Mouse (Mus musculus): ENCODE data around the gene Birc6. TPM values are rescaled to one million over a fixed set of nuclear protein-coding genes. Genes with fewer than 3 reads are reported as not detected.

The Birc6 gene
- 111 and 116 TPM in 2 replicates for polyA plus RNA-seq (2014; fragmentation: Nextera tagmentation; extraction: Ambion mirVana)

DNA sequence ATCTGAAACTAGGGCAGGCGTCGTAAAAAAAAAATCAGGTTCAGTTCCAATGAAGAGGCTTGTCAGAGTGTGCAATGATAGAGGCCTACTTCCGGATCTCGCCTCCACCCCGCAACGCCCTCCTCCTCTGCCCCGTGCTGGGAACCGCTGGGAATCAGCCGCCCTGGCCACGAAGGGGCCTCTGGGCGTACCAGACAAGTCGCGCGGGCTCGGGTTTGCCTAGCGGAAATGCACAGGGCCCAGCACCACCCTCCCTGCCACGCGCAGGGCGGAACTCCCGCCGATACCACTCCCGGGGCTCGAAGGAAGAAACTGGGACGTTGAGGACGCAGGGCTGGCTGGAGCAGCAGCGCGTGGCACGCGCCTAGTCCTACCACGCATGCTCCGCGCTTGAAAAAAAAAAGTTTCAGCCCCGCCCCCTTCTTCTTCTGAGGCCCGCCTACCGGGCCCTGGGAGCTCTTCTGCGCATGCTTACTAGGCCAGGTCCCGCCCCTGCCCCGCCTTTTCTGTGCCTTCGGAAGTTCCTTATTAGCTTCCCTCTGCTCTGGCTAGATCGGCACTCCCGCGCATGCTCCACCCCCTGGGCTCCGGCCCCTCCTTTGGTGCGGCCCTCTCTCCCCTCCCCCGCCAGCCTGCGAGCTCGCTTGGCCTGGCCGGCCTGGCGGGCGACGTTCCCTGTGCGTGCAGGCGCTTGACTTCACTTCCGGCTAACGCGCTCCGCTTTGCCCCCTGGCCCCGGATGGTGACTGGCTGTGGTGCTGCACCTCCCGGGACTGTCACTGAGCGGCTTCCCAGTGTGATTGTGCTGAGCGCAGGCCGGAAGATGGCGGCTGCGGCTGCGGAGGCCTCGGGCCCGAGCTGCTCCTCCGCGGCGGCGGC is at the start of gene Birc6:
TSS of gene Birc6 (plus strand) at position 567 of the 879 bp plus-strand sequence.
- under 1% methylated on average over 71 of the region's 71 CpGs for WGBS
- peaks cover 18% of the 10 kb centered on the region for H3K4me1 ChIP-seq (ENCODE audit: control insufficient read depth, insufficient read depth, low read length)
- ATAC-seq (ENCODE audit: low FRiP score, low TSS enrichment) (peak; percentile 97), DNase-seq (peak; percentile 100)
- no peaks in the 10 kb centered on the region for H3K27me3 ChIP-seq (ENCODE audit: control insufficient read depth, insufficient read depth, low read length)
- H3K4me3 ChIP-seq (replicated peaks; ENCODE audit: low read depth, low read length), result peak within 1 kb of the TSS; percentile 95
- H3K36me3 ChIP-seq (ENCODE audit: control insufficient read depth, insufficient read depth, low read length), result no peaks in the 10 kb centered on the region
- peak within 1 kb of the TSS; percentile 97 for H3K9ac ChIP-seq (replicated peaks; ENCODE audit: low read length)
- peak within 1 kb of the TSS; percentile 89 for H3K4me2 ChIP-seq (ENCODE audit: low read length)
- no peaks in the 10 kb centered on the region for H3K9me3 ChIP-seq (ENCODE audit: control insufficient read depth, low read length)
- H3K27ac ChIP-seq (replicated peaks; ENCODE audit: low read depth, low read length), result peak within 1 kb of the TSS; percentile 98

DNA sequence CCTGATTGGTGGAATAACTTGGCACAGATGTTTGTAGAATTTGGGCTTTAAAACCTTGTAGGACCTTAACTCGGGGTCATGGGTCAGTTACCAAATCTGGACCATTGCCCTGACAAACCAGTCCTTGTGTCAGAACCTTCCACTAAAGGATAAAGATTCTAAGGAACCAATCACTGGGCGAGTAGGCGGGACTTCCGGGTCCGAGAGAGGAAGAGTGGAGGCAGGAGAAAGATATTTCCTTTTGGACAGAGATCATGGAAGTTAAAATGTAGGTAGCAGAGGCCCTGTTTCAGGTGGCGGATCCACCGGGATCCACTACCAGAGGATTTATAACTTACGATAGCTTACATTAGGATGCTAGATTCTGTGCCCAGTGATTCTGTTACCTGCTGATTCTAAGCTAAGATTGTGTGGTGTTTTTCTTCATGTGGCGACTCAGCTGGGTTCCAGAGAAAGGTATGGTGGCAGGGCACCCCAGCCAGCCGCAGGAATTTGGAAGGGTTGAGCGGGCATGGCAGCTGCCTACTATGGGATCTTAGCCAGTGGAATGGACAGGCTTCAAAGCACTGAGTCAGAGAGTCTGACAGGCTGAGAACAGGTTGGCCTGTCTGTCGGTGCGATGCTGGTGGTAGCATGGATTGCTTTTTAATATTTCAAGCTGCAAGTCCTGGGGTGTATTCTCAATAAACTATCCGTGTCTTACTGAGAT is 47.6 kb upstream of the Birc6 start:
- Histone ChIP-seq H3K27me3 (ENCODE audit: control insufficient read depth, insufficient read depth, low read length) (no peaks in the 10 kb centered on the region), H3K9me3 (ENCODE audit: control insufficient read depth, low read length) (no peaks in the 10 kb centered on the region), H3K4me3 (replicated peaks; ENCODE audit: low read depth, low read length) (no peak overlapping the region), H3K9ac (replicated peaks; ENCODE audit: low read length) (no peak overlapping the region), H3K4me1 (ENCODE audit: control insufficient read depth, insufficient read depth, low read length) (no peaks in the 10 kb centered on the region), H3K36me3 (ENCODE audit: control insufficient read depth, insufficient read depth, low read length) (no peaks in the 10 kb centered on the region), H3K4me2 (ENCODE audit: low read length) (no peak overlapping the region), H3K27ac (replicated peaks; ENCODE audit: low read depth, low read length) (no peak overlapping the region)
- DNase-seq (no peak), ATAC-seq (ENCODE audit: low FRiP score, low TSS enrichment) (no peak)
- 87% methylated on average over 14 of the region's 14 CpGs for WGBS

DNA sequence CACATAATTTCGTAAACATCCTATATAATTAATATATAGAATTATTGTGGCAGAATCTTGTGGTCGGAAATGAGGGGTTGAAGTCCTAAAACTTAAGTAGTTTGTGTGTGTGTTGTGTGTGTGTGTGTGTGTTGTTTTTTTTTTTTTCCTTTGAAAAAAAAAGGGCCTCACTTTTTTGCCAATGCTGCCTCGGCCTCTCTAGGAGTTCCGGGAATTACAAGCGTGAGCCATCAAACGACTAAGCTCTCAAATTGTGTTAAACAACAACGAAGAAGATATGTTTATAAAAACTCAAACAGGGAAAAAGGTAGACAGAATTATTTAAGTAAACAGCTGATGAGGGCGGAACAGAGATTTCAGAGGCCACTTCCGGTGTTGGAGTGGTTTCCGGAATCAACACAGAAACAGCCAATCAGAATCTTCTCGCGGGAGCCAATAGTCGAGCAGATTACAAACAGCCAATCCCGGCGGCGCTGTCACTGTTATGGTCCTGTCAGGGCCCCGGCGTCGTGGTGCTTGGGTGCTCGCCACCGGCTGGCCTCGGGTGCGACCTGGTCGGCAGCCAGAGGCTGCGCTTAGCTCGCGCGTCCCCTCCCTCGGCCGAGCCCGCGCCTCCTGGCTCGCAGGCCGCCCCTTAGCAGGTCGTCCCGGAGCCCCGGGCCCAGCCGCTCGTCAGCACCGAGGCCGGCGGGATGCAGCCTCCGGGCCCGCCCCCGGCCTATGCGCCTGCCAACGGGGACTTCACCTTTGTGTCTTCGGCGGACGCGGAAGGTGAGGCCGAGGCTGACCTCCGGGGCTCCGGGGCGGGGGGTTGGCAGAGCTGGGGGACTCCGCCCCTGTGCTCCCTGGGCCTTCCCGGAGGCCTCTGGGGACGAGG is 38.8 kb upstream of the Birc6 start, which contains the start of gene Yipf4:
TSS of gene Yipf4 (plus strand) at position 470 of the 877 bp plus-strand sequence.
- Histone ChIP-seq H3K4me3 (replicated peaks; ENCODE audit: low read depth, low read length) (peak within 1 kb of the TSS; percentile 99), H3K27me3 (ENCODE audit: control insufficient read depth, insufficient read depth, low read length) (no peaks in the 10 kb centered on the region), H3K4me1 (ENCODE audit: control insufficient read depth, insufficient read depth, low read length) (peaks cover 10% of the 10 kb centered on the region; the same call in 1 of the 2 replicates), H3K9ac (replicated peaks; ENCODE audit: low read length) (peak within 1 kb of the TSS; percentile 96), H3K36me3 (ENCODE audit: control insufficient read depth, insufficient read depth, low read length) (peaks cover 20% of the 10 kb centered on the region), H3K4me2 (ENCODE audit: low read length) (peak within 1 kb of the TSS; percentile 71), H3K9me3 (ENCODE audit: control insufficient read depth, low read length) (no peaks in the 10 kb centered on the region), H3K27ac (replicated peaks; ENCODE audit: low read depth, low read length) (peak within 1 kb of the TSS; percentile 74)
- WGBS, result 4% methylated on average over 58 of the region's 58 CpGs
- DNase-seq, result peak; percentile 98
- peak; percentile 100 for ATAC-seq (ENCODE audit: low FRiP score, low TSS enrichment)

DNA sequence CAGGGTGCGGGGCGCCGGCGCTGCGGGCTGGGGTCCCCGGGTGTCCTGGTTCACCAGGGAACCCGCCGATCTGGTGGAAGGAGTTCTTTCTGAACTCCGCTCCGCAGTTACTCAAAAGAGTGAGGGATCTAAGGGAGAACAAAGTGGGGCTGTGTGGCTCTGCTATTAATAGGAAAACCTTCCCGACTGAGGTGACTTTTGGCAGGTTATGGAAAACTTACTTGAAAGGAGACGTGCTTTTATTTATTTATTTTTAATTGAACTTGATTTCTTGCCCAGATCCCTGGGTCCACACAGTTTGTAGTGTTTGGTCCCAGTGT is 38.2 kb upstream of the Birc6 start:
- Histone ChIP-seq H3K9ac (replicated peaks; ENCODE audit: low read length) (peak overlapping the region; percentile 96), H3K4me1 (ENCODE audit: control insufficient read depth, insufficient read depth, low read length) (peaks cover 10% of the 10 kb centered on the region; the same call in 1 of the 2 replicates), H3K4me3 (replicated peaks; ENCODE audit: low read depth, low read length) (peak overlapping the region; percentile 99), H3K9me3 (ENCODE audit: control insufficient read depth, low read length) (no peaks in the 10 kb centered on the region), H3K4me2 (ENCODE audit: low read length) (peak overlapping the region; percentile 71), H3K27me3 (ENCODE audit: control insufficient read depth, insufficient read depth, low read length) (no peaks in the 10 kb centered on the region), H3K36me3 (ENCODE audit: control insufficient read depth, insufficient read depth, low read length) (peaks cover 26% of the 10 kb centered on the region), H3K27ac (replicated peaks; ENCODE audit: low read depth, low read length) (peak overlapping the region; percentile 74)
- ATAC-seq (ENCODE audit: low FRiP score, low TSS enrichment) (no peak), DNase-seq (no peak)
- WGBS, result 0% methylated on average over 12 of the region's 12 CpGs

DNA sequence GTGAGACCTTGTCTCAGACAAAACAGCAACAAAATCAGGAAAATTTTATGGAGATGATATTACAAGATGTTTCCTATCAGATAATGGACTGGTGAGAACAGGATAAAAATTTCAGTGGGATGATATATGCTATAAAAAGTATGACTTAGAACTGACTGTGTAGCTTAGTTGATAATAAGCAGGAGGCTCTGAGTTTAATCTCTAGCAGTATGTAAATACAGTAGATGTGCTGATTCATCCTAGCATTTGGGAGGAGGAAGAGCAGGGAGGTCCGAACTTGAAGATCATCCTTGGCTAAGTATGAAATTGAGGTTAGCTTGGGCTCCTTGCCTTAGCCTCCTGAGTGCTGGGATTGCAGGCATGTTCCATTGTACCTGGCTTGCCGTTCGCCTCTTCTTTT is 36.5 kb upstream of the Birc6 start:
- DNase-seq (no peak), ATAC-seq (ENCODE audit: low FRiP score, low TSS enrichment) (no peak)
- Histone ChIP-seq H3K4me2 (ENCODE audit: low read length) (no peak overlapping the region), H3K36me3 (ENCODE audit: control insufficient read depth, insufficient read depth, low read length) (peaks cover 40% of the 10 kb centered on the region), H3K27ac (replicated peaks; ENCODE audit: low read depth, low read length) (no peak overlapping the region), H3K9me3 (ENCODE audit: control insufficient read depth, low read length) (no peaks in the 10 kb centered on the region), H3K27me3 (ENCODE audit: control insufficient read depth, insufficient read depth, low read length) (no peaks in the 10 kb centered on the region), H3K4me3 (replicated peaks; ENCODE audit: low read depth, low read length) (no peak overlapping the region), H3K4me1 (ENCODE audit: control insufficient read depth, insufficient read depth, low read length) (peaks cover 10% of the 10 kb centered on the region; the same call in 1 of the 2 replicates), H3K9ac (replicated peaks; ENCODE audit: low read length) (no peak overlapping the region)
- 95% methylated on average over 3 of the region's 3 CpGs for WGBS

DNA sequence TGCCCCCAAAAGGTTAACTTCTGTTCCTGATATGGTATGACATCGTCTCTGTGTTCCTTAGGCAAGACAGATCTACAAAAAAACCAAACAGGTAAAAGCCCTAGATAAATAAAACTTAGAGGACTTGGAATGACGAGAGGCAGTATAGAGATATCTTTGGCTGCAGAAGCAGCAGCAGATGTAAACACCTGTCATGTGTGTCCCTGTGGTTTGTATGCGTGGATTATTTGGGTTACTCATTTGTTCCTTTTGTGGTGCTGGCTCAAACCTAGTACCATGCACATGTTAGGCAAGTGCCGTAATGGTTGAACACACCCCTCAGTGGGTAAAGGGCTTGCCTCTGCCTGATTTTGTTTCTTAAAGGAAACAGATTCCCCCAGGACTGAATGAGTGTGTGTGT is 27.9 kb upstream of the Birc6 start:
- WGBS, result 93% methylated on average over 4 of the region's 4 CpGs
- Histone ChIP-seq H3K36me3 (ENCODE audit: control insufficient read depth, insufficient read depth, low read length) (peaks cover 53% of the 10 kb centered on the region), H3K4me1 (ENCODE audit: control insufficient read depth, insufficient read depth, low read length) (no peaks in the 10 kb centered on the region)

DNA sequence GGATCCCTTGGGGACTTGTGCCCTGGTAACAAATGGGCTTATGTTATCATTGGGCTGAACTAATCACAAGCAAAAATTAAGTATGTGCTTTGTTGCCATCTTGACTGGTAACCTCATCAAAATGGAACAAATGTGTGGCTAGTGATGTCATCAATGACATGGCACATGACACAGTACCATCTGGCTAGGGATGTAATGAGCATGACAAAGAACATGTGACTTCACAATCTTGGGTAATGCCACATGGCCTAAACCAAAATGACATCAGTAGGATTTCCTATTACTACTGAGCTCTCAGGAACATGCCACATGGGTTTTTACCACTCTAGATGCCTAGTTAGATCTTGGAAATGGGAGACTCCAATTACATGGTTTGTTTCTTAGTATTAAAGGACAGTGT is 27.0 kb upstream of the Birc6 start:
- Histone ChIP-seq H3K4me3 (replicated peaks; ENCODE audit: low read depth, low read length) (no peak overlapping the region), H3K27ac (replicated peaks; ENCODE audit: low read depth, low read length) (no peak overlapping the region), H3K9me3 (ENCODE audit: control insufficient read depth, low read length) (no peaks in the 10 kb centered on the region), H3K36me3 (ENCODE audit: control insufficient read depth, insufficient read depth, low read length) (peaks cover 46% of the 10 kb centered on the region), H3K4me1 (ENCODE audit: control insufficient read depth, insufficient read depth, low read length) (no peaks in the 10 kb centered on the region), H3K9ac (replicated peaks; ENCODE audit: low read length) (no peak overlapping the region), H3K4me2 (ENCODE audit: low read length) (no peak overlapping the region), H3K27me3 (ENCODE audit: control insufficient read depth, insufficient read depth, low read length) (no peaks in the 10 kb centered on the region)
- ATAC-seq (ENCODE audit: low FRiP score, low TSS enrichment) (no peak), DNase-seq (no peak)

More for the DNA sequence above, 27.9 kb upstream of the Birc6 start:
- DNase-seq, result no peak
- no peak for ATAC-seq (ENCODE audit: low FRiP score, low TSS enrichment)
- no peak overlapping the region for H3K27ac ChIP-seq (replicated peaks; ENCODE audit: low read depth, low read length)
- no peaks in the 10 kb centered on the region for H3K9me3 ChIP-seq (ENCODE audit: control insufficient read depth, low read length)
- H3K4me3 ChIP-seq (replicated peaks; ENCODE audit: low read depth, low read length), result no peak overlapping the region
- H3K9ac ChIP-seq (replicated peaks; ENCODE audit: low read length), result no peak overlapping the region
- H3K27me3 ChIP-seq (ENCODE audit: control insufficient read depth, insufficient read depth, low read length), result no peaks in the 10 kb centered on the region
- H3K4me2 ChIP-seq (ENCODE audit: low read length), result no peak overlapping the region

DNA sequence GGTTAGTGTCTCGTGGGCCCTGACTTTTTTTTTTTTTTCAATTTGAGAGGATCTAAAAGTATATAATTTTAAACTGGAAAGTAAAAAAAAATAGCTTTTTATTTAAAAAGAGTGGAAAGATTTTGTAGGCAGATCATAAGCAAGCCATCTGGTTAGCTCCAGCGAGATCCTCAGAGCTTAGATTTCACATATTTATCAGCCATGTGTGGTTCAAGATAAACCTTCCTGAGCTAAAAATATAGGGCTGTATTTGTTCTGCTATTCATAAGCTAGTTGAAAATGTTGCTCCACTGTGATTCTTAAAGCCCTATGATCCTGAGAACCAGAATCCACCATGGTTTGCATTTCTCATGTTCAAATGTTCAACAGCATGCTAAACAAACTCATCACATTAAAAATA is 20.2 kb upstream of the Birc6 start:
- Histone ChIP-seq H3K9ac (replicated peaks; ENCODE audit: low read length) (no peak overlapping the region), H3K4me2 (ENCODE audit: low read length) (no peak overlapping the region), H3K4me3 (replicated peaks; ENCODE audit: low read depth, low read length) (no peak overlapping the region), H3K9me3 (ENCODE audit: control insufficient read depth, low read length) (no peaks in the 10 kb centered on the region), H3K4me1 (ENCODE audit: control insufficient read depth, insufficient read depth, low read length) (no peaks in the 10 kb centered on the region), H3K27ac (replicated peaks; ENCODE audit: low read depth, low read length) (no peak overlapping the region), H3K36me3 (ENCODE audit: control insufficient read depth, insufficient read depth, low read length) (no peaks in the 10 kb centered on the region), H3K27me3 (ENCODE audit: control insufficient read depth, insufficient read depth, low read length) (no peaks in the 10 kb centered on the region)
- 83% methylated on average over 2 of the region's 2 CpGs for WGBS
- no peak for ATAC-seq (ENCODE audit: low FRiP score, low TSS enrichment)
- no peak for DNase-seq

Measured in midbrain, embryonic 14.5 days (tissue).